Mouse (Mus musculus) heart, embryonic 16.5 days (tissue): ENCODE measurements around the gene Atp10b. TPM values are rescaled to one million over a fixed set of nuclear protein-coding genes. Genes with fewer than 3 reads are reported as not detected.
"Not testable (repeated sequence)": the region's sequence is repeated elsewhere in the genome, so short reads cannot be mapped to it uniquely, and the experiment has no call there.

ENCODE experiments used
- ATAC-seq: fragments of 200-750 bp; cut with Nextera tagmentation; replicated peaks from 2 replicates; pipeline ENCODE4 v1.8.0; 2017; ENCODE audit warnings: moderate number of reproducible peaks; ENCODE audit not compliant: insufficient read depth, low FRiP score; ENCODE audit errors: extremely low read depth
- H3K27ac ChIP-seq: fragments of 300-500 bp; sonication (generic); 2 replicates; pipeline ENCODE4 v1.5.1; 2014; ENCODE audit warnings: mild to moderate bottlenecking, low read length, control low read depth, moderate library complexity
- H3K27me3 ChIP-seq: fragments of 300-500 bp; sonication (generic); 2 replicates; pipeline ENCODE4 v1.6.1; 2014; ENCODE audit warnings: low read length, mixed read lengths; ENCODE audit not compliant: control insufficient read depth, insufficient read depth
- H3K36me3 ChIP-seq: fragments of 300-500 bp; sonication (generic); 2 replicates; pipeline ENCODE4 v1.6.1; 2014; ENCODE audit not compliant: control insufficient read depth, insufficient read depth
- H3K4me1 ChIP-seq: fragments of 300-500 bp; sonication (generic); 2 replicates; pipeline ENCODE4 v1.6.1; 2014; ENCODE audit warnings: low read length, mixed read lengths; ENCODE audit not compliant: control insufficient read depth, insufficient read depth
- H3K4me2 ChIP-seq: fragments of 300-500 bp; sonication (generic); 2 replicates; pipeline ENCODE4 v1.6.1; 2014; ENCODE audit warnings: low read depth, mild to moderate bottlenecking, control low read depth, low read length
- H3K4me3 ChIP-seq: fragments of 300-500 bp; sonication (generic); 2 replicates; pipeline ENCODE4 v1.5.1; 2014; ENCODE audit warnings: mild to moderate bottlenecking, control low read depth, low read length
- H3K9ac ChIP-seq: fragments of 300-500 bp; sonication (generic); 2 replicates; pipeline ENCODE4 v1.6.1; 2014; ENCODE audit warnings: low read length, control low read depth
- H3K9me3 ChIP-seq: fragments of 300-500 bp; sonication (generic); replicated peaks from 2 replicates; pipeline ENCODE4 v1.6.1; 2016; ENCODE audit warnings: low read length; ENCODE audit not compliant: control insufficient read depth
- WGBS: fragments of 180-500 bp; shearing (Covaris S2); extraction: QIAGEN DNeasy Blood & Tissue Kit; methylation state at CpG from one replicate; pipeline ENCODE4 v1.1.7; 2014; 5-methylcytosine and 5-hydroxymethylcytosine counted together
- polyA plus RNA-seq: library from polyadenylated mRNA; unstranded; fragments of >200 nt; fragmentation: Nextera tagmentation; extraction: Ambion mirVana; gene quantifications from 2 replicates; pipeline ENCODE4 v1.2.1, GENCODE M21; 2015

Atp10b gene
- 0.12 and 0.13 TPM in 2 replicates for polyA plus RNA-seq

DNA sequence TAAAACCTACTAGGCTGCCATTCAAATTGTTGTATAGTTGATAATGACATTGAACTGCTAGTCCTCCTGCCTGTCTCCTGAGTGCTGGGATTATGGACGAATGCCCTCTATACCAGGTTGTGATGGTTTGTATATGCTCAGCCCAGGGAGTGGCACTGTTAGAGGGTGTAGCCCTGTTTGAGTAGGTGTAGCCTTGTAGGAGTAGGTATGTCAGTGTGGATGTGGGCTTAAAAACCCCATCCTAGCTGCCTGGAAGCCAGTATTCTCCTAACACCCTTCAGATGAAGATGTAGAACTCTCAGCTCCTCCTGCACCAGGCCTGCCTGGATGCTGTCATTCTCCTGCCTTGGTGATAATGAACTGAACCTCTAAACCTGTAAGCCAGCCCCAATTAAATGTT lies at the start of gene Atp10b:
Atp10b (plus strand) TSS at position 301 of the 400 bp plus-strand sequence.
- WGBS = 51% methylated on average over 1 of the region's 1 CpGs
- Histone ChIP-seq H3K9me3 (no peaks in the 10 kb centered on the region), H3K36me3 (no peaks in the 10 kb centered on the region)

DNA sequence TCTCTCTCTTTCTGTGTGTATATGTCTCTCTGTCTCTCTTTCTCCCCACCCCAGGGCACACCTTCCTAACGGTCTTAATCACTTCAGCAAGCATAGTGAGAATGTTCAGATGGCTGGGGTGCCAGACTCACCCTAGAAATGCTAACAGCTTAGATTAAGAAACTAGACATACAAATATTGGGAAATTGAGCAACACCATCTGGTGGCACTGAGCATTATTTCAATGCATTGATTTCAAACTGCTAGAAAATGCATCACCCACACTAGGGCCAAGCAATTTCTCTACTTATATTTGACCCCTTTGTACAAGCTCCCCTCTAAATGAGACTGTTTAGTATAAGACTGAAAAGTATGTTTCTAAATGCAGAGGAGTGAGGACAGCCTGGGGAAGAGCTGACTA lies 48.3 kb upstream of the Atp10b start:
- Histone ChIP-seq H3K27me3 (no peaks in the 10 kb centered on the region), H3K9ac (no peak overlapping the region), H3K4me1 (no peaks in the 10 kb centered on the region), H3K9me3 (no peaks in the 10 kb centered on the region), H3K27ac (no peak overlapping the region), H3K36me3 (no peaks in the 10 kb centered on the region), H3K4me2 (no peak overlapping the region), H3K4me3 (no peak overlapping the region)
- 47% methylated on average over 1 of the region's 1 CpGs for WGBS
- no peak for ATAC-seq

More for the DNA sequence above, at the start of gene Atp10b:
- H3K4me3 ChIP-seq = no peak within 1 kb of the TSS
- H3K4me1 ChIP-seq = no peaks in the 10 kb centered on the region
- ATAC-seq = no peak
- H3K4me2 ChIP-seq = no peak within 1 kb of the TSS
- H3K9ac ChIP-seq = no peak within 1 kb of the TSS
- H3K27ac ChIP-seq = no peak within 1 kb of the TSS
- H3K27me3 ChIP-seq = no peaks in the 10 kb centered on the region

DNA sequence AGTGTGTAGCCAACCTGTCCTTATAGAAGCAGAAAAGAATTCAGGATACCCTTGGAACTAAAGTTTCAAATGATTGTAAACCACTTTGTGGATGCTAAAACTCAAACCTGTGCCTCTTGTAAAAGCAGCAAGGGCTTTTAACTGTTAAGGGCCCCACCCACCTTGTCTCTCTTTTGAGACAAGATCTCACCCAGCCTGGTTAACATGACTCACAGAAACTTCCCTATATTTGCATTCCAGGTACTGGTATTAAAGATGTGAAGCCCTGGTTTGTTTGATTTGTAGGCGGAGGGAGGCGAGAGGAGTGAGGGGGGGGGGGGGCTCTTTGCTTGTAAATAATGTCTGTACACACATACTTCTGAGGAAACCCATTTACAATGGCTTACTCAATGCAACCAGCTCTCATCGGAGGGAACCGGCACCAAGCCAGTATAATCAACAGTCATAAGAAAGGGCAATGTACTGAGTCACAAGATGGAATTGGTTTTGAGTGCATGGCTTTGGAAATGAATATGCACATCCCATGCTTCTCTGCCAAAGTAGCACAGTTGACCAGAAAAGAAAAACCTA lies 23.7 kb upstream of the Atp10b start:
- Histone ChIP-seq H3K4me2 (no peak overlapping the region), H3K9ac (no peak overlapping the region), H3K4me1 (no peaks in the 10 kb centered on the region), H3K27me3 (no peaks in the 10 kb centered on the region), H3K27ac (no peak overlapping the region), H3K36me3 (no peaks in the 10 kb centered on the region), H3K4me3 (no peak overlapping the region), H3K9me3 (no peaks in the 10 kb centered on the region)
- 85% methylated on average over 4 of the region's 4 CpGs for WGBS
- ATAC-seq = no peak

DNA sequence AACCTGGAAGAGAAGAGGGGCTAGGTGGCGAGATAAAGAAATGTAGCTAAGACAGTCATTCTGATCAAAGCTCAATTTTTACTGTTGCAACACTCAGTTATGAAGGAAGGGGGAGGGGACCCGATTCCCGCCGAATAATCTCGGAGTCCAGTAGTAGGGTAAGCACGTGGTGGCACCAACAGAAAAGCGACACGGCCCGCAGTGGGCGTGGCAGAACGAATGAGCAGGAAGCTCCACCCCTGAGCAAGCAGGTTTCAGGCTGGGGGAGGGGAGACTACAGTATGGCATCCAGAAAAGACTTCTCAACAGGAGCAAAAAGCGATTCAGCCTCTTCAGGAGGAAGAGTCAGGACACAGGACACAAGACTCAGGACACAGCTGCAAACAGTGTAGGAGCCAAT lies 23.1 kb upstream of the Atp10b start:
- not testable (repeated sequence) for H3K4me1 ChIP-seq, ATAC-seq, H3K9me3 ChIP-seq, H3K36me3 ChIP-seq, H3K4me3 ChIP-seq, H3K27ac ChIP-seq, H3K4me2 ChIP-seq, H3K27me3 ChIP-seq, H3K9ac ChIP-seq
- WGBS = 73% methylated on average over 11 of the region's 12 CpGs

DNA sequence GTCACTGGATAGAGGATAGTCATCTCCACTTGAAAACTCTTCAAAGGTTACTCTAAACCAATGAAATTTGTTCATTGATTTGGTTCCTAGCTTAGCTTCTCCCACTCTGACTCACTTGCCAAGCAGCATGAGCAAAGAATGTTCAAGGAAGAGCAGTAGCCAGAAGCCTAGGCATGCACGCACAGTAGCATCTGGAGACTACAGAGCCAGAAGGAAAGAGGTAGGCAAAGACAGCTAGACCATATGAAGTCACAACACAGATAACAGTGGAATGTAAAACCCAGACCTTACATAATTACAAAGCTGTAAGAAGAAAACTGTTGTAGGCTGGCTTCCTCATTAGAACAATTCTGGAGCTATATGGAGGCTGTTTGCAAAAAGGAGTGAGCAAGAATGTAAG lies 8.4 kb upstream of the Atp10b start:
- no peaks in the 10 kb centered on the region for H3K9me3 ChIP-seq
- H3K4me1 ChIP-seq = no peaks in the 10 kb centered on the region
- H3K4me3 ChIP-seq = no peak overlapping the region
- no peak overlapping the region for H3K27ac ChIP-seq
- ATAC-seq = no peak
- H3K9ac ChIP-seq = no peak overlapping the region
- H3K4me2 ChIP-seq = no peak overlapping the region
- WGBS = 71% methylated on average over 1 of the region's 1 CpGs
- no peaks in the 10 kb centered on the region for H3K27me3 ChIP-seq
- H3K36me3 ChIP-seq = no peaks in the 10 kb centered on the region

DNA sequence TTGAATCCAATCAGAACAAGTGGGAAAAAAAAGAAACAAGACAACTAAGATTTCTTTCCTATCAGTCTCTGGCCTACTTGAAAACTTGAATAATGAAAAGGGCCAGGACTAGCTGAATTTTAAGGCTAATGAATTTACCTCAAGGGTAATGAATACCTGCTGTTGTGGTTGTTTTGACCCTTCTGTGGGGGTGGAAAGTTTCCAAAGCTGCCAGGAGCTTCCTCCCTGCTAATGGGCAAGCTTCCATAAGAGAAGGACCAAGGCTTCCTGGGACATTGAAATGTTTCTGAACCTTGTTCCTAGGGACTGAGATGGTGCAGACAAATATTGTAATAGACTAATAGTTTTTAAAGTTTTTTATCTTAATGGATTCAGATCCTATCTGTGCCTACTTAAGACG lies 6.9 kb upstream of the Atp10b start:
- no peak overlapping the region for H3K4me2 ChIP-seq
- H3K9ac ChIP-seq = no peak overlapping the region
- H3K36me3 ChIP-seq = no peaks in the 10 kb centered on the region
- 82% methylated on average over 1 of the region's 1 CpGs for WGBS
- H3K27ac ChIP-seq = no peak overlapping the region
- H3K4me3 ChIP-seq = no peak overlapping the region
- ATAC-seq = no peak
- no peaks in the 10 kb centered on the region for H3K27me3 ChIP-seq
- no peaks in the 10 kb centered on the region for H3K9me3 ChIP-seq
- no peaks in the 10 kb centered on the region for H3K4me1 ChIP-seq

DNA sequence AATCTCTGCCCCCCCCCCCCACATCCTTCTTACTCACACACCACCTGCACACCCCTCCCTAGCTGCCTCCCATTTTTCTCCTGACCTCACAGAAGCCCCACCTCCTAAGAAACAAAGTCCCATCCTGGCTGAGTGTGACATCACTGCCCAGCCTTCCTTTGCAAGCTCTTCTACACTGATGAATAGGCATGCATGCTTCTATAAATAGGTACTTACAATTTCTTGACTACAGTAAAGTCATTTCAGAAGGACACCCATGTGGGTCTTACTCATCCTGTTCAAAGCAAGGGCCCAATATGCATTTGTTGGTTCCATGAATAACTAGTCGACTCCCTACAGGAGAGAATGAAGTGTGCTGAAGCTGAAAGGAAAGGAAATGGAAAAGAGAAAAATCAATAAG lies 5.5 kb upstream of the Atp10b start:
- ATAC-seq = no peak; the same call in 1 of the 2 replicates
- Histone ChIP-seq H3K4me1 (no peaks in the 10 kb centered on the region), H3K4me2 (no peak overlapping the region), H3K9me3 (no peaks in the 10 kb centered on the region), H3K27me3 (no peaks in the 10 kb centered on the region), H3K36me3 (no peaks in the 10 kb centered on the region), H3K9ac (no peak overlapping the region), H3K4me3 (no peak overlapping the region), H3K27ac (no peak overlapping the region)
- WGBS = 93% methylated on average over 1 of the region's 1 CpGs

DNA sequence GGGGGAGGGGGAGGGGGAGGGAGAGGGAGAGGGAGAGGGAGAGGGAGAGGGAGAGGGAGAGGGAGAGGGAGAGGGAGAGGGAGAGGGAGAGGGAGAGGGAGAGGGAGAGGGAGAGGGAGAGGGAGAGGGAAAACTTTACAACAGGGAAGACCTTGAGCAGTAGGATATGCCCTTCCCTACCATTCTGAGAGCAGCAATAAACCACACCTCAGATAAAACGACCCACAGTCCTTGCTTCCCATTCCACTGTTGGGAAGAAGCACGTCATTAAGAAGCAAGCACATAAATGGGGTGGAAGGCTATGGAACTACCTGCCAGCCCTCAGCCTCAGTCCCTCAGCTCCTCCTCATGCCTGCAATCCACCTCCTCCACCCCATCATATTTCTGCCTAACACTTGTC lies 4.8 kb upstream of the Atp10b start:
- ATAC-seq, H3K9ac ChIP-seq, H3K4me2 ChIP-seq, H3K27ac ChIP-seq, H3K36me3 ChIP-seq, H3K9me3 ChIP-seq, H3K4me1 ChIP-seq, H3K27me3 ChIP-seq, H3K4me3 ChIP-seq: not testable (repeated sequence)
- WGBS = 58% methylated on average over 2 of the region's 2 CpGs

DNA sequence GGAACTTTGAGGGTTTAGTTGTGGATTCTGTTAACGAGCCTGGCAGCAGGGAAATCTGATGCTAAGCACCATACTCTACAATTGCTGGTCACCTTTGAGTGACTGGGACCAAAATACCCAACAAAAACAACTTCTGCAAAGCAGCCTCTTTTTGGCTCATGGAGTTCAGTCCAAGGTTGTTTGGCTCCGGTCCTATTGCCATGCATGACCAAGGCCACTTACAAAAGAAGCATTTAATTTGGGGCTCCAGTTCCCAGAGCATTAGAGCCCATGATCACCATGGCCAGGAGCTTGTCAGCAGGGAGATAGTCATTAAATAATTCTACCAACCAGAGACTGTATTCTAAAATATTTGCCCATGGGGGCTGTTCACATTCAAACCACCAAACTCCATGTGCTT lies 2.3 kb upstream of the Atp10b start:
- no peak overlapping the region for H3K9ac ChIP-seq
- no peaks in the 10 kb centered on the region for H3K36me3 ChIP-seq
- no peaks in the 10 kb centered on the region for H3K4me1 ChIP-seq
- ATAC-seq = no peak
- H3K4me3 ChIP-seq = no peak overlapping the region
- 40% methylated on average over 2 of the region's 2 CpGs for WGBS
- H3K27me3 ChIP-seq = no peaks in the 10 kb centered on the region
- no peak overlapping the region for H3K4me2 ChIP-seq
- H3K27ac ChIP-seq = no peak overlapping the region
- no peaks in the 10 kb centered on the region for H3K9me3 ChIP-seq
